Mouse (Mus musculus) liver, adult 10 weeks (tissue): ENCODE results near the gene Lce1b. TPM values are rescaled to one million over a fixed set of nuclear protein-coding genes. Genes with fewer than 3 reads are reported as not detected.

Experiments used
- polyA plus RNA-seq: library from polyadenylated mRNA; stranded (reverse); fragments of 350-450 nt; fragmentation: Illumina TruSeq; extraction: RNeasy Lipid Tissue Mini Kit (QIAGEN cat#74804); gene quantifications from one replicate; pipeline ENCODE4 v1.2.3, GENCODE M21; 2014; ENCODE audit warnings: low read depth, low replicate concordance

Lce1b gene
- not detected for polyA plus RNA-seq

GRCm38 (mm10) chr3:92656826-92657225 is at the start of gene Lce1b:
Gene Lce1b, minus strand, starts transcription at chr3:92656926.

GRCm38 (mm10) chr3:92687110-92687509 is 30.4 kb upstream of the Lce1b start, which contains the start of gene Lce1d:
Gene Lce1d, minus strand, starts transcription at chr3:92687210.

GRCm38 (mm10) chr3:92678947-92679346 is 22.2 kb upstream of the Lce1b start, which contains the start of gene Lce1c:
Gene Lce1c, plus strand, starts transcription at chr3:92679247.

GRCm38 (mm10) chr3:92670215-92670614 is 13.5 kb upstream of the Lce1b start, which contains the start of gene Lce1a2:
Gene Lce1a2, minus strand, starts transcription at chr3:92670315.

GRCm38 (mm10) chr3:92648207-92648606 is 8.5 kb downstream of the Lce1b start, which contains the start of gene Lce1a1:
Gene Lce1a1, minus strand, starts transcription at chr3:92648307.

GRCm38 (mm10) chr3:92621560-92621959 is 35.2 kb downstream of the Lce1b start, which contains the start of gene Lce6a:
Gene Lce6a, minus strand, starts transcription at chr3:92621660.

GRCm38 (mm10) chr3:92607392-92607791 is 49.3 kb downstream of the Lce1b start, which contains the start of gene 2210017I01Rik:
Gene 2210017I01Rik, minus strand, starts transcription at chr3:92607492.

Other genes starting within 250 kb of the Lce1b start
- not detected for gene Sprr2i, start 248.9 kb downstream of the Lce1b start, polyA plus RNA-seq
- gene Sprr2j-ps, start 238.8 kb downstream of the Lce1b start, polyA plus RNA-seq: not detected
- 5.1 TPM for gene Gm9774, start 227.5 kb downstream of the Lce1b start, polyA plus RNA-seq
- gene Sprr2k, start 224.3 kb downstream of the Lce1b start, polyA plus RNA-seq: not detected
- not detected for gene Sprr1b, start 218.1 kb downstream of the Lce1b start, polyA plus RNA-seq
- not detected for gene Sprr3, start 198.2 kb downstream of the Lce1b start, polyA plus RNA-seq
- gene Sprr1a, start 171.0 kb downstream of the Lce1b start, polyA plus RNA-seq: not detected
- gene Sprr4, start 156.4 kb downstream of the Lce1b start, polyA plus RNA-seq: not detected
- not detected for gene 2310046K23Rik, start 122.4 kb downstream of the Lce1b start, polyA plus RNA-seq
- not detected for gene Ivl, start 83.2 kb downstream of the Lce1b start, polyA plus RNA-seq
- not detected for gene Smcp, start 67.9 kb downstream of the Lce1b start, polyA plus RNA-seq
- gene 2210017I01Rik, start 49.4 kb downstream of the Lce1b start, polyA plus RNA-seq: not detected
- gene Lce6a, start 35.3 kb downstream of the Lce1b start, polyA plus RNA-seq: not detected
- not detected for gene Lce1a1, start 8.6 kb downstream of the Lce1b start, polyA plus RNA-seq
- not detected for gene Lce1a2, start 13.4 kb upstream of the Lce1b start, polyA plus RNA-seq
- gene Lce1c, start 22.3 kb upstream of the Lce1b start, polyA plus RNA-seq: not detected
- gene Lce1d, start 30.3 kb upstream of the Lce1b start, polyA plus RNA-seq: not detected
- gene Lce1e, start 52.1 kb upstream of the Lce1b start, polyA plus RNA-seq: not detected
- not detected for gene Lce1f, start 63.4 kb upstream of the Lce1b start, polyA plus RNA-seq
- gene Gm38119, start 82.2 kb upstream of the Lce1b start, polyA plus RNA-seq: not detected
- not detected for gene Lce1g, start 95.4 kb upstream of the Lce1b start, polyA plus RNA-seq
- gene Lce1h, start 108.1 kb upstream of the Lce1b start, polyA plus RNA-seq: not detected
- gene Lce1i, start 122.0 kb upstream of the Lce1b start, polyA plus RNA-seq: not detected
- gene Lce1j, start 133.6 kb upstream of the Lce1b start, polyA plus RNA-seq: not detected
- not detected for gene Lce1k, start 151.0 kb upstream of the Lce1b start, polyA plus RNA-seq
- gene Kprp, start 170.3 kb upstream of the Lce1b start, polyA plus RNA-seq: not detected
- not detected for gene Lce1l, start 194.4 kb upstream of the Lce1b start, polyA plus RNA-seq
- not detected for gene 2310050C09Rik, start 213.3 kb upstream of the Lce1b start, polyA plus RNA-seq